9 mouse cellular contexts compared by ENCODE assay signal in genomic region chr8:124793661-124794485, GRCm38 (mm10). TPM values are rescaled to one million over a fixed set of nuclear protein-coding genes. Genes with fewer than 3 reads are reported as not detected.
A peak's percentile ranks its signal among the peaks of the same experiment; 100 is the strongest.
DNase-seq lines count a peak whose midpoint lies in the region; ATAC-seq and TF ChIP-seq lines count a peak whose summit lies in the region.
"Had no signal": no experiment of that assay in that cellular context is flagged by ENCODE, and none has a peak within 500 bp of the region (broad histone marks: within the 10 kb centered on the region; RNA-seq: fewer than 3 reads in every experiment).

No protein-coding gene starts in this region.

- H3K36me3 ChIP-seq in embryonic facial prominence, embryonic 11.5 days (replicated peaks; ENCODE audit: control insufficient read depth, insufficient read depth, low read depth, low read length) = no peaks in the 10 kb centered on the region
- H3K36me3 ChIP-seq in intestine, embryonic 16.5 days (ENCODE audit: control insufficient read depth, insufficient read depth, low read length) = no peaks in the 10 kb centered on the region
- no peaks in the 10 kb centered on the region for H3K36me3 ChIP-seq in neural tube, embryonic 12.5 days
- H3K36me3 ChIP-seq in kidney, adult 2 months (ENCODE audit: control insufficient read depth, insufficient read depth, low read length) = no peaks in the 10 kb centered on the region

- no peak overlapping the region for H3K27ac ChIP-seq in embryonic facial prominence, embryonic 11.5 days (replicated peaks; ENCODE audit: low read depth, low read length)
- no peak overlapping the region for H3K27ac ChIP-seq in intestine, embryonic 16.5 days (ENCODE audit: low read length)
- H3K27ac ChIP-seq in neural tube, embryonic 12.5 days = peak overlapping the region; percentile 93
- no peak overlapping the region for H3K27ac ChIP-seq in kidney, adult 2 months (ENCODE audit: insufficient read depth, low read depth, low read length)

- WGBS in embryonic facial prominence, embryonic 11.5 days = 1% methylated on average over 70 of the region's 81 CpGs
- under 1% methylated on average over 80 of the region's 81 CpGs for WGBS in intestine, embryonic 16.5 days
- WGBS in neural tube, embryonic 12.5 days = under 1% methylated on average over 81 of the region's 81 CpGs
- 2% methylated on average over 81 of the region's 81 CpGs for WGBS in kidney, adult 2 months

- peak overlapping the region; percentile 97 for H3K4me2 ChIP-seq in embryonic facial prominence, embryonic 11.5 days (ENCODE audit: low read depth, low read length)
- peak overlapping the region; percentile 100 for H3K4me2 ChIP-seq in intestine, embryonic 16.5 days (ENCODE audit: low read depth, low read length)
- peak overlapping the region; percentile 74 for H3K4me2 ChIP-seq in neural tube, embryonic 12.5 days (replicated peaks)

- H3K27me3 ChIP-seq in embryonic facial prominence, embryonic 11.5 days (ENCODE audit: control insufficient read depth, insufficient read depth, low read length) = peaks cover 39% of the 10 kb centered on the region
- H3K27me3 ChIP-seq in intestine, embryonic 16.5 days (replicated peaks; ENCODE audit: control insufficient read depth, insufficient read depth, low read length) = peaks cover 54% of the 10 kb centered on the region
- peaks cover 43% of the 10 kb centered on the region for H3K27me3 ChIP-seq in neural tube, embryonic 12.5 days (replicated peaks)
- no peaks in the 10 kb centered on the region for H3K27me3 ChIP-seq in kidney, adult 2 months (replicated peaks; ENCODE audit: control insufficient read depth, insufficient read depth, low read length)

- no peak for TF ChIP-seq POLR2A in kidney, adult 2 months (IDR thresholded peaks at IDR 0.05; ENCODE audit: low read depth, low read length)

- peak; percentile 26 to 29 for DNase-seq in layer of hippocampus, postnatal 14 days (ENCODE audit: low spot score in 2 of 2)
- no peak for DNase-seq in layer of hippocampus, adult 11-12 months (ENCODE audit: low spot score)
- peak; percentile 15 for DNase-seq in adrenal gland, postnatal 25 days
- DNase-seq in embryonic facial prominence, embryonic 11.5 days (ENCODE audit: low spot score) = no peak
- no peak for DNase-seq in gastrocnemius, postnatal 25 days
- DNase-seq in kidney, adult 2 months = no peak

- H3K4me1 ChIP-seq in embryonic facial prominence, embryonic 11.5 days (ENCODE audit: control insufficient read depth, insufficient read depth, low read length) = peaks cover 7% of the 10 kb centered on the region; the same call in 1 of the 2 replicates
- H3K4me1 ChIP-seq in intestine, embryonic 16.5 days (ENCODE audit: control insufficient read depth, insufficient read depth, low read length) = peaks cover 29% of the 10 kb centered on the region
- peaks cover 53% of the 10 kb centered on the region for H3K4me1 ChIP-seq in neural tube, embryonic 12.5 days
- 0 out of 2 replicates have a peak, but pooled peaks cover 5% of the 10 kb centered on the region for H3K4me1 ChIP-seq in kidney, adult 2 months (ENCODE audit: control insufficient read depth, insufficient read depth, low read length)

- peak overlapping the region; percentile 50 for H3K4me3 ChIP-seq in embryonic facial prominence, embryonic 11.5 days (ENCODE audit: low read depth, low read length)
- peak overlapping the region; percentile 62 for H3K4me3 ChIP-seq in intestine, embryonic 16.5 days (ENCODE audit: low read length)
- H3K4me3 ChIP-seq in neural tube, embryonic 12.5 days = peak overlapping the region; percentile 58
- H3K4me3 ChIP-seq in kidney, adult 2 months (ENCODE audit: insufficient read depth, low read depth, low read length) = no peak overlapping the region

- 0 out of 2 replicates have a peak overlapping the region, but pooled peaks have one; percentile 9 for H3K9ac ChIP-seq in embryonic facial prominence, embryonic 11.5 days (replicated peaks; ENCODE audit: low read length)
- peak overlapping the region; percentile 13; the same call in 1 of the 2 replicates for H3K9ac ChIP-seq in intestine, embryonic 16.5 days (ENCODE audit: low read depth, low read length)
- H3K9ac ChIP-seq in neural tube, embryonic 12.5 days = peak overlapping the region; percentile 80

- TF ChIP-seq CTCF in kidney, adult 2 months (conservative IDR thresholded peaks at IDR 0.05; ENCODE audit: insufficient read depth, insufficient read length, low read depth, low read length) = no peak

- peak; percentile 34; the same call in 1 of the 2 replicates for ATAC-seq in embryonic facial prominence, embryonic 11.5 days (replicated peaks; ENCODE audit: insufficient number of reproducible peaks, low FRiP score, low TSS enrichment, low read depth)
- peak; percentile 14 for ATAC-seq in intestine, embryonic 16.5 days
- ATAC-seq in neural tube, embryonic 12.5 days (ENCODE audit: low FRiP score, low read depth) = peak; percentile 27

- no peaks in the 10 kb centered on the region for H3K9me3 ChIP-seq in embryonic facial prominence, embryonic 11.5 days (replicated peaks; ENCODE audit: control insufficient read depth, low read length)
- H3K9me3 ChIP-seq in intestine, embryonic 16.5 days (ENCODE audit: control insufficient read depth, low read length) = no peaks in the 10 kb centered on the region
- no peaks in the 10 kb centered on the region for H3K9me3 ChIP-seq in neural tube, embryonic 12.5 days

RNA-seq across cellular contexts. Expression of gene Trim67, which starts 1.0 kb away (rescaled TPM):
- total RNA-seq in layer of hippocampus, postnatal 14 days (2021) = 10 to 100 TPM; 14.9 to 16.5 TPM
- total RNA-seq in adrenal gland, postnatal 25 days (2021) = 2.2 and 3.0 TPM in 2 replicates
- 1.2 and 1.4 TPM in 2 replicates for polyA plus RNA-seq in embryonic facial prominence, embryonic 11.5 days (2014; fragmentation: Nextera tagmentation; extraction: Ambion mirVana)
- 0.32 and 0.38 TPM in 2 replicates for polyA plus RNA-seq in intestine, embryonic 16.5 days (2015; fragmentation: Nextera tagmentation; extraction: Ambion mirVana)
- polyA plus RNA-seq in neural tube, embryonic 12.5 days (2016; fragmentation: Nextera tagmentation; extraction: Ambion mirVana) = 14.3 and 15.1 TPM in 2 replicates
- total RNA-seq in gastrocnemius, postnatal 25 days (2021) = under 1 TPM; 0.13 to 0.21 TPM
- polyA plus RNA-seq in kidney, adult 2 months (2012; rRNA removed) = 0.14 and 0.30 TPM in 2 replicates
- total RNA-seq: liver, adult 2 months had no signal
- polyA plus RNA-seq: liver, adult 2 months had no signal

RNA-seq across cellular contexts. Expression of gene Fam89a, which starts 42.2 kb away (rescaled TPM):
- total RNA-seq in layer of hippocampus, postnatal 14 days (2021) = under 1 TPM; 0.67 to 0.97 TPM
- total RNA-seq in adrenal gland, postnatal 25 days (2021) = 0.24 TPM in 1 of 2 replicates, not detected in the other
- 6.0 and 6.8 TPM in 2 replicates for polyA plus RNA-seq in embryonic facial prominence, embryonic 11.5 days (2014; fragmentation: Nextera tagmentation; extraction: Ambion mirVana)
- 2.8 and 2.9 TPM in 2 replicates for polyA plus RNA-seq in intestine, embryonic 16.5 days (2015; fragmentation: Nextera tagmentation; extraction: Ambion mirVana)
- 8.9 and 11.2 TPM in 2 replicates for polyA plus RNA-seq in neural tube, embryonic 12.5 days (2016; fragmentation: Nextera tagmentation; extraction: Ambion mirVana)
- total RNA-seq in gastrocnemius, postnatal 25 days (2021) = under 1 TPM; 0.40 to 0.74 TPM
- polyA plus RNA-seq in kidney, adult 2 months (2012; rRNA removed) = 1.9 TPM in 2 replicates

Comparison
In these comparisons a context has a peak if more than half of its experiments do, and no peak if none do; other contexts are left out.
1. DNase-seq: peak in layer of hippocampus, postnatal 14 days (2 of 2) and adrenal gland, postnatal 25 days (single experiment); none in layer of hippocampus, adult 11-12 months (single experiment), embryonic facial prominence, embryonic 11.5 days (single experiment), gastrocnemius, postnatal 25 days (single experiment) and kidney, adult 2 months (single experiment).
2. H3K9ac ChIP-seq: peak in every context shown above with its lines; median percentile 80 in neural tube, embryonic 12.5 days; 13 in intestine, embryonic 16.5 days; 9 in embryonic facial prominence, embryonic 11.5 days.
3. Peak in every context shown above with its lines, with median percentiles within 50 percentile points of each other: ATAC-seq and H3K4me2 ChIP-seq.